Mouse (Mus musculus) kidney, adult 2 months (tissue): ENCODE data around the gene Echs1.

Experiments
- CTCF ChIP-seq: fragments of 200-500 bp; conservative IDR thresholded peaks from 2 replicates; pipeline ENCODE4 v1.5.1; 2011; ENCODE audit warnings: low read depth, mild to moderate bottlenecking, control low read depth, low read length, moderate library complexity, mixed read lengths; ENCODE audit not compliant: insufficient read depth, insufficient read length
- POLR2A ChIP-seq: fragments of 200-500 bp; IDR thresholded peaks from one replicate; pipeline ENCODE4 v1.6.1; 2011; ENCODE audit warnings: low read depth, low read length, control low read depth

- TF ChIP-seq POLR2A (no peak), CTCF (peak; percentile 94)
Measured at GRCm38 (mm10) chr7:140078711-140079110, 37.6 kb downstream of the Echs1 start.
